Mouse (Mus musculus) limb, embryonic 14.5 days (tissue): ENCODE results near the gene Sorcs3. TPM values are rescaled to one million over a fixed set of nuclear protein-coding genes. Genes with fewer than 3 reads are reported as not detected.

Source experiments
- ATAC-seq: fragments of 200-750 bp; cut with Nextera tagmentation; 2 replicates; pipeline ENCODE4 v1.8.0; 2017; ENCODE audit warnings: low read depth, moderate number of reproducible peaks, moderate TSS enrichment; ENCODE audit not compliant: low FRiP score
- DNase-seq: peaks from one replicate; pipeline ENCODE4 v3.0.0-alpha.2; 2015; ENCODE audit warnings: low spot score
- H3K27ac ChIP-seq: fragments of 300-500 bp; sonication (generic); replicated peaks from 2 replicates; pipeline ENCODE4 v1.5.1; 2014; ENCODE audit warnings: low read depth, mild to moderate bottlenecking, low read length, moderate library complexity, mixed read lengths
- H3K27me3 ChIP-seq: fragments of 300-500 bp; sonication (generic); 2 replicates; pipeline ENCODE4 v1.6.1; 2014; ENCODE audit warnings: low read length, mixed read lengths; ENCODE audit not compliant: control insufficient read depth, insufficient read depth
- H3K36me3 ChIP-seq: fragments of 300-500 bp; sonication (generic); 2 replicates; pipeline ENCODE4 v1.6.1; 2014; ENCODE audit warnings: mild to moderate bottlenecking, low read length, moderate library complexity, mixed read lengths; ENCODE audit not compliant: control insufficient read depth, insufficient read depth
- H3K4me1 ChIP-seq: fragments of 300-500 bp; sonication (generic); 2 replicates; pipeline ENCODE4 v1.6.1; 2014; ENCODE audit warnings: antibody characterized with exemption, low read length, mixed read lengths; ENCODE audit not compliant: control insufficient read depth, insufficient read depth
- H3K4me2 ChIP-seq: fragments of 300-500 bp; sonication (generic); replicated peaks from 2 replicates; pipeline ENCODE4 v1.6.1; 2014; ENCODE audit warnings: low read depth, mild to moderate bottlenecking, low read length, moderate library complexity; ENCODE audit not compliant: severe bottlenecking
- H3K4me3 ChIP-seq: fragments of 300-500 bp; sonication (generic); replicated peaks from 2 replicates; pipeline ENCODE4 v1.5.1; 2014; ENCODE audit warnings: low read length
- H3K9ac ChIP-seq: fragments of 300-500 bp; sonication (generic); 2 replicates; pipeline ENCODE4 v1.6.1; 2014; ENCODE audit warnings: mild to moderate bottlenecking, low read depth, low read length, moderate library complexity; ENCODE audit not compliant: severe bottlenecking
- H3K9me3 ChIP-seq: fragments of 300-500 bp; sonication (generic); 2 replicates; pipeline ENCODE4 v1.6.1; 2016; ENCODE audit warnings: low read length; ENCODE audit not compliant: control insufficient read depth
- POLR2A ChIP-seq: fragments of 200-500 bp; IDR thresholded peaks from 2 replicates; pipeline ENCODE4 v1.8.0; 2012; ENCODE audit warnings: inconsistent platforms, mild to moderate bottlenecking, moderate library complexity, borderline replicate concordance; ENCODE audit not compliant: insufficient read depth, insufficient read length; ENCODE audit errors: extremely low read depth
- WGBS: fragments of 180-500 bp; shearing (Covaris S2); extraction: QIAGEN DNeasy Blood & Tissue Kit; methylation state at CpG from one replicate; pipeline ENCODE4 v1.1.7; 2014; 5-methylcytosine and 5-hydroxymethylcytosine counted together
- polyA plus RNA-seq, 2 experiments: library from polyadenylated mRNA; depleted of rRNA in 1 of 2; stranded (reverse) in 1 of 2; unstranded in 1 of 2; fragments of >200 nt; fragmentation: Nextera tagmentation in 1 of 2; extraction: Ambion mirVana in 1 of 2; gene quantifications; 2 replicates each; pipeline versions ENCODE4 v1.2.1 to v1.2.3; 2012 to 2014

Gene Sorcs3
- polyA plus RNA-seq, 2 experiments = 3.0 to 3.1 TPM

DNA sequence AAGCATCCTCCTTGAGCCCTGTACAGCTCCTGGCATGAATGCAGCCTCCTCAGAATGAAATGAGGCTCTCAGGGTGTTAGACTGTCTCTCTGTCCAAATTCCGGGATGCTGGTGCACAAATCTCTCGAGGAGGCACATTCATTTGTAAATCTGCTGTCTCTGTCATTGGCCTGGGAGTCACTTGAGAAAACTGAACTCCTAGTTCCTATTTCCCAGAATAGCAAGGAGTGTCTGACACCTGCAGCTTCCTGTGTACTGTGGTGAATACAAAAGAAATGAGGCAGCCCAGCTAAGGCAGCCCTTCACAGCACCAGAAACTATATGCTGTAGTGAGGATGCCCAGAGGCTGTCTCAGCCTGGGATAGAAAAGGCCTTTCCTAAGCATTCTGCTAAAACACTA lies 444.1 kb downstream of the Sorcs3 start:
- 79% methylated on average over 2 of the region's 2 CpGs for WGBS
- ATAC-seq (no peak), DNase-seq (no peak)
- Histone ChIP-seq H3K9ac (no peak overlapping the region), H3K9me3 (no peaks in the 10 kb centered on the region), H3K4me2 (no peak overlapping the region), H3K36me3 (no peaks in the 10 kb centered on the region), H3K27ac (no peak overlapping the region), H3K4me3 (no peak overlapping the region), H3K4me1 (no peaks in the 10 kb centered on the region), H3K27me3 (no peaks in the 10 kb centered on the region)
- no peak for TF ChIP-seq POLR2A

DNA sequence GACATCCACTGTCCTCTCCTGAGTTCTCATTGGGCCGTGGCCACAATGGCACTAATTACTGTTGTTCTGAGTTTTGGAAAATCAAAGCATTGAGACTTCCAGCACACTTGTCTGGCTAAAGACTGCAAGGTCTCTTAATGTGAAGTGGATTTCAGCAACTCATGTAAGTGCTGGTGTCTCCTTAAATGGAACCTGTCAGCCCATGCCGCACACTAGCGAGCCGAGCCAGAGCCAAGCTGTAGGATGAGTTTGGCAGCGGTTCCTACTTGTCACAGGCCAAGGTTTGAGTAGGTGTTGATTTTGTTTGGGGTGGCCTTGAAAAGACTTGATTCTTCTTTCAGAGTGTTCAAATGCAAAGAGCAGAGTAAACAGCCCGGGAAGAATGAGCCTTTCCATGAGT lies 445.8 kb downstream of the Sorcs3 start:
- no peak overlapping the region for H3K27ac ChIP-seq
- TF ChIP-seq POLR2A = no peak
- ATAC-seq (no peak), DNase-seq (no peak)
- no peak overlapping the region for H3K4me2 ChIP-seq
- WGBS = 81% methylated on average over 6 of the region's 6 CpGs
- H3K9me3 ChIP-seq = no peaks in the 10 kb centered on the region
- H3K36me3 ChIP-seq = no peaks in the 10 kb centered on the region
- no peak overlapping the region for H3K9ac ChIP-seq
- H3K4me1 ChIP-seq = no peaks in the 10 kb centered on the region
- no peak overlapping the region for H3K4me3 ChIP-seq
- H3K27me3 ChIP-seq = no peaks in the 10 kb centered on the region

- Histone ChIP-seq H3K4me2 (no peak overlapping the region), H3K9me3 (no peaks in the 10 kb centered on the region), H3K27me3 (no peaks in the 10 kb centered on the region), H3K9ac (no peak overlapping the region), H3K4me1 (no peaks in the 10 kb centered on the region), H3K36me3 (no peaks in the 10 kb centered on the region), H3K27ac (no peak overlapping the region), H3K4me3 (no peak overlapping the region)
- no peak for TF ChIP-seq POLR2A
- WGBS = 83% methylated on average over 6 of the region's 6 CpGs
- ATAC-seq (no peak), DNase-seq (no peak)
Measured at GRCm38 (mm10) chr19:48660201-48660600, 454.4 kb downstream of the Sorcs3 start.

- no peaks in the 10 kb centered on the region for H3K36me3 ChIP-seq
- no peak overlapping the region for H3K9ac ChIP-seq
- H3K4me3 ChIP-seq = no peak overlapping the region
- no peak overlapping the region for H3K27ac ChIP-seq
- H3K27me3 ChIP-seq = no peaks in the 10 kb centered on the region
- ATAC-seq (no peak), DNase-seq (no peak)
- 77% methylated on average over 1 of the region's 1 CpGs for WGBS
- no peak for TF ChIP-seq POLR2A
- no peaks in the 10 kb centered on the region for H3K9me3 ChIP-seq
- no peaks in the 10 kb centered on the region for H3K4me1 ChIP-seq
- no peak overlapping the region for H3K4me2 ChIP-seq
Measured at GRCm38 (mm10) chr19:48679896-48680295, 474.1 kb downstream of the Sorcs3 start.

DNA sequence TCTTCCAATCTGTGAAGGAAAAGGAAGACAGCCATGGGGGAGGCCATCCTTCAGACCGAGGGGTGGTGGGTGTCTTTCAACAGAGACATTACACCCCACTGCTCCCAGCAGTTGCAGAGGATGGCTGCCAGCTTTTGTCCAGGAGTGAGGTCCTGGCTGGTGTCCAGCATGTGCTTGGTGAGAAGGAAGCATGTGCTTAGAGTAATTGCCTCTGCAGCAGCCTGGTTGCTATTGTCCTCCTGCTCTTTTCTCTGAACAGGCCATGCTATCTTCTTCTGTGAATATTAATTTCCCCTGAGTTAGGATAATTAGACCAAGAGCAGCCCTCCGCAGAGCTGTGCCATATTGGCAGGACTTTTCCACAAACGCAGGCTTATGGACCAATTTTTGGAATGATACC lies 476.7 kb downstream of the Sorcs3 start:
- no peaks in the 10 kb centered on the region for H3K36me3 ChIP-seq
- TF ChIP-seq POLR2A = no peak
- 79% methylated on average over 3 of the region's 3 CpGs for WGBS
- no peak overlapping the region for H3K4me3 ChIP-seq
- no peak overlapping the region for H3K27ac ChIP-seq
- H3K9ac ChIP-seq = no peak overlapping the region
- no peaks in the 10 kb centered on the region for H3K9me3 ChIP-seq
- H3K4me1 ChIP-seq = no peaks in the 10 kb centered on the region
- H3K27me3 ChIP-seq = no peaks in the 10 kb centered on the region
- DNase-seq = no peak
- ATAC-seq = no peak
- H3K4me2 ChIP-seq = no peak overlapping the region

DNA sequence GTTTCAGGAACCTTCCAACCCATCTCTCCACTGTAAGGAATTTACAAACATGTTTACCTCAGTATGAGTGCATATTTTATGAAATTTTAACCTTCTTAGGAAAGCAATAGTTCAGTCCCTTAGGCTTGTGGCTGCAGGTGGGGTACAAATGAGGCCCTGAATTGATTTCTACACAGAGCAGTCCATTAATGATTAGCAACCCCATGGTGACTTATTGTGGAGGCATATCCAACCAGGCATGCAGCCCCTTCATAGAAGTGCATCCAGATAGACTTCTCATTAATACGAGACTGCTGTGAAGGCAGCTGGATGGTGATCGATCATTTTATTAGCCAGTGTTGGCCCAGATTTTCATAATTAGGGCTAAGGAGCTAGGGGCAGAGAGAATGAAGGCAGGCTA lies 480.5 kb downstream of the Sorcs3 start:
- Histone ChIP-seq H3K27me3 (no peaks in the 10 kb centered on the region), H3K27ac (no peak overlapping the region), H3K4me3 (no peak overlapping the region), H3K36me3 (no peaks in the 10 kb centered on the region), H3K9me3 (no peaks in the 10 kb centered on the region), H3K9ac (no peak overlapping the region), H3K4me1 (no peaks in the 10 kb centered on the region), H3K4me2 (no peak overlapping the region)
- WGBS = 59% methylated on average over 2 of the region's 2 CpGs
- DNase-seq = no peak
- no peak for ATAC-seq
- no peak for TF ChIP-seq POLR2A
